Mouse (Mus musculus): ENCODE results near the gene Slc44a4. TPM values are rescaled to one million over a fixed set of nuclear protein-coding genes. Genes with fewer than 3 reads are reported as not detected.
"Not testable (repeated sequence)": the region's sequence is repeated elsewhere in the genome, so short reads cannot be mapped to it uniquely, and the experiment has no call there.

Gene Slc44a4
- polyA plus RNA-seq, 1 experiment from 2014 or later: 0.68 TPM

DNA sequence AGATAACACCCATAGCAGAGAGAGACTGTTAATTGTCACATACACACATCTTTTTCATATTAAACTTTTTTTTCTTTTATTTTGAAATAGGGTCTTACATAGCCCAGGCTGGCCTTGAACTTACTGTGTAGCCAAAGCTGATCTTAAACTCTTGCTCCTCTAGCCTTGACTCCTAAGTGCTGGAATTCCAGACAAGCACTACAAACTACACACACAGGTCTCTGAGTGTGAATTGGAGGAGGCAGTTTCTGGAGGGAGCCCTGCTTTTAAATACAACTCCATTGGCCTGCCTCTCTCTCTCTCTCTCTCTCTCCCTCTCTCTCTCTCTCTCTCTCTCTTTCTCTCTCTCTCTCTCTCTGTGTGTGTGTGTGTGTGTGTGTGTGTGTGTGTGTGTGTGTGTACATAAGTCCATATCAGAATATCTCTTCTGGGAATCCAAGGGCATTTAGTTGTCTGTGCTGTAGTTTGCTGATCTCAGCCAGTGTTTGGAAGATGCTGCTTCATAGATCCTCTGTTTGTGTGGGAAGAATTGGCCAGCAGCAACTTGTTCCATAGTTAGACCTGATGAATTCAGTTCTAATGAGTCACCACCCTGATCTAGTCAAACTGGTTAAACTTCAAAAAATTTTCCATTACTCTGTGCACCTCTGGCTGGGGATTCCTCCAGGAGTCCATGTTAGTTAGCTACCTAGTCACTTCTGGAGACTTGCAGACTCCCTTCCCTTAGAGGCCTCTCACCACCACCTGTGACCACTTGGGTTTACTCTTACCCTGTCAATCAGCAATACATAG lies 46.6 kb downstream of the Slc44a4 start:
- H3K27ac ChIP-seq (ENCODE audit: low read length): 0 out of 2 replicates have a peak overlapping the region, but pooled peaks have one; percentile 9
- H3K4me2 ChIP-seq (ENCODE audit: low read depth, low read length): no peak overlapping the region
- no peaks in the 10 kb centered on the region for H3K9me3 ChIP-seq (replicated peaks; ENCODE audit: control insufficient read depth, low read length)
- no peak overlapping the region for H3K9ac ChIP-seq (ENCODE audit: low read length)
- no peaks in the 10 kb centered on the region; the same call in 1 of the 2 replicates for H3K27me3 ChIP-seq (ENCODE audit: control insufficient read depth, insufficient read depth, low read length)
- peaks cover 6% of the 10 kb centered on the region for H3K4me1 ChIP-seq (ENCODE audit: control insufficient read depth, insufficient read depth, low read length)
- no peak for ATAC-seq (replicated peaks; ENCODE audit: extremely low read depth, insufficient read depth, low FRiP score)
- no peak overlapping the region for H3K4me3 ChIP-seq (ENCODE audit: low read length)
- no peaks in the 10 kb centered on the region for H3K36me3 ChIP-seq (ENCODE audit: control insufficient read depth, insufficient read depth)

DNA sequence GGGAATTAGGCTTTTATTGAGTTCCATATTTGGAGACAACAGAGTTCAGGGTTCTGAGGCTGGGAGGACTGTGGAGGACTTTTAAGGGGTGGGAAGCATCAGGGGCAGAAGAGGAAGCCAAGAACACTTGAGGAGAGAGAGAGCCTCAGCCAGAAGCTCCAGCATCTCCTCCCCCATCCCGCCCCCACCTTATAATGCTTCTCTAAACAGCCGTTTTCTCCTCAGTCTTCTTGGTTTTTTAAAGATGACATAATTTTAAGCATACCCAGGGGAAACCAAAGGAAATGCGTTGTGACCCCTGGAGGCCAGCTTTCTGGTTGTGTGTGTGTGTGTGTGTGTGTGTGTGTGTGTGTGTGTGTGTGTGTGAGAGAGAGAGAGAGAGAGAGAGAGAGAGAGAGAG lies 47.9 kb downstream of the Slc44a4 start:
- 6% methylated on average over 3 of the region's 3 CpGs for WGBS
- no peak overlapping the region for H3K9ac ChIP-seq (ENCODE audit: low read length)
- peak overlapping the region; percentile 7; the same call in 1 of the 2 replicates for H3K27ac ChIP-seq (ENCODE audit: low read length)

DNA sequence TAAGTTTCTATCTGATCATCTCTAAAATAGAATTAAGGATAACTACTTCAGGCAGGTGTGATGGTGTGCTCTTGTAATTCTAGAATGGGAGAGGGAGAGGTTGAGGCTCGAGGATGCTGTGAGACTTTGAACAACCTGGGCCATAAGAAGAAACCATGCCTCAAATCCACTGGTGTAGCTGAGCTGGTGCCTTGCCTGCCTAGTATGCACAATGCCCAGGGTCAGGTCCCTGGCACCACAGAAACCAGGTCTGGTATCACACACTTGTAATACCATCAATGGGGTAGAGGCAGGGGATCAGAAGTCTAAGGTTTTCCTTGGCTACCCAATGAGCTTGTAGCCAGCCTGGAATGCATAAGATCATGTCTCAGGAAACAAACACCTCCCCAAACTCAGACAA lies 48.6 kb downstream of the Slc44a4 start:
- 50% methylated on average over 1 of the region's 1 CpGs for WGBS
- no peak for ATAC-seq (replicated peaks; ENCODE audit: extremely low read depth, insufficient read depth, low FRiP score)
- no peak overlapping the region for H3K27ac ChIP-seq (ENCODE audit: low read length)
- H3K36me3 ChIP-seq (ENCODE audit: control insufficient read depth, insufficient read depth): no peaks in the 10 kb centered on the region
- H3K27me3 ChIP-seq (ENCODE audit: control insufficient read depth, insufficient read depth, low read length): no peaks in the 10 kb centered on the region; the same call in 1 of the 2 replicates
- H3K4me2 ChIP-seq (ENCODE audit: low read depth, low read length): no peak overlapping the region
- peaks cover 6% of the 10 kb centered on the region for H3K4me1 ChIP-seq (ENCODE audit: control insufficient read depth, insufficient read depth, low read length)
- H3K9me3 ChIP-seq (replicated peaks; ENCODE audit: control insufficient read depth, low read length): no peaks in the 10 kb centered on the region
- no peak overlapping the region for H3K9ac ChIP-seq (ENCODE audit: low read length)
- no peak overlapping the region for H3K4me3 ChIP-seq (ENCODE audit: low read length)

More for the DNA sequence above, 47.9 kb downstream of the Slc44a4 start:
- Histone ChIP-seq H3K4me3 (ENCODE audit: low read length) (no peak overlapping the region), H3K4me2 (ENCODE audit: low read depth, low read length) (no peak overlapping the region), H3K36me3 (ENCODE audit: control insufficient read depth, insufficient read depth) (no peaks in the 10 kb centered on the region), H3K4me1 (ENCODE audit: control insufficient read depth, insufficient read depth, low read length) (peaks cover 6% of the 10 kb centered on the region), H3K9me3 (replicated peaks; ENCODE audit: control insufficient read depth, low read length) (no peaks in the 10 kb centered on the region), H3K27me3 (ENCODE audit: control insufficient read depth, insufficient read depth, low read length) (no peaks in the 10 kb centered on the region; the same call in 1 of the 2 replicates)
- ATAC-seq (replicated peaks; ENCODE audit: extremely low read depth, insufficient read depth, low FRiP score): no peak

- H3K36me3 ChIP-seq (ENCODE audit: control insufficient read depth, insufficient read depth): no peaks in the 10 kb centered on the region
- WGBS: 41% methylated on average over 1 of the region's 1 CpGs
- no peak for ATAC-seq (replicated peaks; ENCODE audit: extremely low read depth, insufficient read depth, low FRiP score)
- H3K27me3 ChIP-seq (ENCODE audit: control insufficient read depth, insufficient read depth, low read length): peaks cover 13% of the 10 kb centered on the region
- H3K4me2 ChIP-seq (ENCODE audit: low read depth, low read length): no peak overlapping the region
- H3K9me3 ChIP-seq (replicated peaks; ENCODE audit: control insufficient read depth, low read length): no peaks in the 10 kb centered on the region
- H3K27ac ChIP-seq (ENCODE audit: low read length): no peak overlapping the region
- H3K4me1 ChIP-seq (ENCODE audit: control insufficient read depth, insufficient read depth, low read length): peaks cover 6% of the 10 kb centered on the region
- H3K9ac ChIP-seq (ENCODE audit: low read length): peak overlapping the region; percentile 30; the same call in 1 of the 2 replicates
- H3K4me3 ChIP-seq (ENCODE audit: low read length): no peak overlapping the region
Observed at GRCm38 (mm10) chr17:34964640-34965049, 50.4 kb downstream of the Slc44a4 start.

DNA sequence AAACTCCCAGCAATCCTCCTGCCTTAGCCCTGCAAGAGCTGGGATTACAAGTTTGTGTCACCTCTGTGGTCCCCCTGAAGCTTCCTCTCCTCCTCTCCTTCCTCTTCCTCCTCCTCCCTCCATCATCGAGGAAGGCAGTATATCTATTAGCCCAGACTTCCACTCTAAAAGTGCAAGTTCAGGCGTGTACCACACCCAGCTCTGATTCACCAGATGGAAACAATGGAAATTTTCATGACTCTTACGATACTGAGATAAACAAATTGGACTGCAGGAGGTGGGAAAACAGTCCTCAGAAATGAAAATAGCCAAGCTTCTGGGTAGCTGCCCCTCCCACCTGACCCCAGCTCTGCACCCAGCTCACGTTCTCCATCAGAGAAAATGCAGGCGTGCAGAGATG lies 51.4 kb downstream of the Slc44a4 start:
- Histone ChIP-seq H3K4me2 (ENCODE audit: low read depth, low read length) (no peak overlapping the region), H3K9me3 (replicated peaks; ENCODE audit: control insufficient read depth, low read length) (no peaks in the 10 kb centered on the region), H3K4me3 (ENCODE audit: low read length) (no peak overlapping the region), H3K4me1 (ENCODE audit: control insufficient read depth, insufficient read depth, low read length) (no peaks in the 10 kb centered on the region; the same call in 1 of the 2 replicates), H3K27me3 (ENCODE audit: control insufficient read depth, insufficient read depth, low read length) (peaks cover 15% of the 10 kb centered on the region), H3K9ac (ENCODE audit: low read length) (0 out of 2 replicates have a peak overlapping the region, but pooled peaks have one; percentile 5), H3K27ac (ENCODE audit: low read length) (no peak overlapping the region; the same call in 1 of the 2 replicates), H3K36me3 (ENCODE audit: control insufficient read depth, insufficient read depth) (no peaks in the 10 kb centered on the region)
- no peak for ATAC-seq (replicated peaks; ENCODE audit: extremely low read depth, insufficient read depth, low FRiP score)
- 48% methylated on average over 5 of the region's 5 CpGs for WGBS

DNA sequence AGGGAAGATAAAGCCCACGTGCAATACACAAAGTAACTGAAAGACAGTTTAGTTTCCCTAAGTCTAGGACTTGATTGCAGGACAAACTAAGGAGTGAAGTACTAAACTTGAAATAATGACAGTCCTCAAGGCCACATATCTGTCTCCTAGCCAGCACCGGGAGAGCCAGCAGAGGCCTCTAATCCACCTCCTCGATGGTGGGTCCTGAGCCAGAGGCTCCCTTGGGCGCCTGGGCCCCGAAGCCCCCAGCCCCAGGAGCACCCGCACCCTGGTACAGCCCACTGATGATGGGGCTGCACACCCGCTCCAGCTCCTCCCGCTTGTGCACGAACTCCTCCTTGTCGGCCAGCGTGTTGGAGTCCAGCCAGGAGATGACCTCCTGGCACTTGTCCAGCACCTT lies 55.6 kb downstream of the Slc44a4 start, which contains the start of gene Gm20481:
Gene Gm20481 (plus strand): TSS at position 91 of the 400 bp plus-strand sequence.
- not testable (repeated sequence) for H3K4me1 ChIP-seq (ENCODE audit: control insufficient read depth, insufficient read depth, low read length); H3K36me3 ChIP-seq (ENCODE audit: control insufficient read depth, insufficient read depth); H3K27ac ChIP-seq (ENCODE audit: low read length); H3K4me3 ChIP-seq (ENCODE audit: low read length); ATAC-seq (replicated peaks; ENCODE audit: extremely low read depth, insufficient read depth, low FRiP score); H3K4me2 ChIP-seq (ENCODE audit: low read depth, low read length); H3K9me3 ChIP-seq (replicated peaks; ENCODE audit: control insufficient read depth, low read length); H3K9ac ChIP-seq (ENCODE audit: low read length)
- peaks cover 15% of the 10 kb centered on the region for H3K27me3 ChIP-seq (ENCODE audit: control insufficient read depth, insufficient read depth, low read length)
- WGBS: 51% methylated on average over 6 of the region's 11 CpGs

DNA sequence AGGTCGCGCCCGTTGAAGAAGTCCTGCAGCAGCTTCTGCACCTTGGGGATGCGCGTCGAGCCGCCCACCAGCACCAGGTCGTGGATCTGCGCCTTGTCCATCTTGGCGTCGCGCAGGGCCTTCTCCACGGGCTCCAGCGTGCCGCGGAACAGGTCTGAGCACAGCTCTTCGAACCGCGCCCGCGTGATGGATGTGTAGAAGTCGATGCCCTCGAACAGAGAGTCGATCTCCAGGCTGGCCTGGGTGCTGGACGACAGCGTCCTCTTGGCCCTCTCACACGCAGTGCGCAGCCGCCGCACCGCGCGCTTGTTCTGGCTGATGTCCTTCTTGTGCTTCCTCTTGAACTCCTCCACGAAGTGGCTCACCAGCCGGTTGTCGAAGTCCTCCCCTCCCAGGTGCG lies 56.6 kb downstream of the Slc44a4 start:
- not testable (repeated sequence) for H3K4me1 ChIP-seq (ENCODE audit: control insufficient read depth, insufficient read depth, low read length); H3K4me2 ChIP-seq (ENCODE audit: low read depth, low read length); H3K4me3 ChIP-seq (ENCODE audit: low read length); ATAC-seq (replicated peaks; ENCODE audit: extremely low read depth, insufficient read depth, low FRiP score); H3K9me3 ChIP-seq (replicated peaks; ENCODE audit: control insufficient read depth, low read length); H3K9ac ChIP-seq (ENCODE audit: low read length); H3K36me3 ChIP-seq (ENCODE audit: control insufficient read depth, insufficient read depth); H3K27ac ChIP-seq (ENCODE audit: low read length)
- peaks cover 15% of the 10 kb centered on the region for H3K27me3 ChIP-seq (ENCODE audit: control insufficient read depth, insufficient read depth, low read length)
- WGBS: 42% methylated on average over 19 of the region's 37 CpGs

GRCm38 (mm10) chr17:34971694-34972068 lies 57.4 kb downstream of the Slc44a4 start:
- H3K27ac ChIP-seq (ENCODE audit: low read length); H3K9ac ChIP-seq (ENCODE audit: low read length); H3K4me1 ChIP-seq (ENCODE audit: control insufficient read depth, insufficient read depth, low read length); H3K9me3 ChIP-seq (replicated peaks; ENCODE audit: control insufficient read depth, low read length); H3K36me3 ChIP-seq (ENCODE audit: control insufficient read depth, insufficient read depth): not testable (repeated sequence)
- H3K27me3 ChIP-seq (ENCODE audit: control insufficient read depth, insufficient read depth, low read length): peaks cover 15% of the 10 kb centered on the region
- 2% methylated on average over 12 of the region's 43 CpGs for WGBS
- peak overlapping the region; percentile 53 for H3K4me3 ChIP-seq (ENCODE audit: low read length)
- ATAC-seq (replicated peaks; ENCODE audit: extremely low read depth, insufficient read depth, low FRiP score): peak; percentile 10; the same call in 1 of the 2 replicates
- H3K4me2 ChIP-seq (ENCODE audit: low read depth, low read length): peak overlapping the region; percentile 63

DNA sequence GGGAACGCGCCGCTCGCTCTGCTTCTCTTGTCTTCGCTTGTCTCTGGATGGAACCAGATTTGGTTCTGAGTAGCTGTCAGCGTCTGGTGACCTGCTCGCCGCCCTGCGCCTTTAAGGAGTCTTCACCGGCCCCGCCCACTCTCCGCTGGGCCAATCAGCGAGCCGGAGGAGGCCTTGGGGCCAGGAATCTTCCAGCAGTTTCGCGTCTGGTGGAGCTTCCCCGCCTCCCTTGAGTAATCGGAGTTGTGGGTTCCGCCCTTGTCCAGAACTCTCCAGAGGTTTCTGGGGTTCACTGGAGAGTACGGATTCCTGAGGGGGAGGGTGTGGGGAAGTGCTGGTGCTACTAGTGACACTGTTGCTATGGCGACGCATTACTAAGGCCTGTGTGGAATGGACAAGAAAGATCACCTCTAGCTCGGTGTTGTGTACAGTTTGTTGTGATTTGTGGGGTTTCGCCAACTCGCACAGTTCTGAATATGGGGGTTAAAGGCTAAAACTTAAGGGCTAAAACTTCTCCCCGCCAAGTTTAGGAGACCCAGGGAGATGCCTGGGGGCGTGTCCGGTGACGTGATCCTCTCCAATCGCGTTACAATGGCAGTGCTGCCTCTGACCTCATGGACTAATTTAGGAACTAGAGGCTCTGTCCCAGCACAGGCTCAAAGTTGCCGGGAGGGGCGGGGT lies 57.9 kb downstream of the Slc44a4 start, which contains the start of the genes Hspa1a and Hspa1l:
Gene Hspa1a (minus strand): TSS at position 88 of the 681 bp plus-strand sequence.
Gene Hspa1l (plus strand): TSS at position 635 of the 681 bp plus-strand sequence.
- Histone ChIP-seq H3K27ac (ENCODE audit: low read length) (peak within 1 kb of the TSS; percentile 71), H3K9ac (ENCODE audit: low read length) (peak within 1 kb of the TSS; percentile 61), H3K4me2 (ENCODE audit: low read depth, low read length) (peak within 1 kb of the TSS; percentile 63), H3K27me3 (ENCODE audit: control insufficient read depth, insufficient read depth, low read length) (peaks cover 15% of the 10 kb centered on the region), H3K4me3 (ENCODE audit: low read length) (peak within 1 kb of the TSS; percentile 53)
- H3K9me3 ChIP-seq (replicated peaks; ENCODE audit: control insufficient read depth, low read length); H3K4me1 ChIP-seq (ENCODE audit: control insufficient read depth, insufficient read depth, low read length); H3K36me3 ChIP-seq (ENCODE audit: control insufficient read depth, insufficient read depth): not testable (repeated sequence)
- peak; percentile 93 for ATAC-seq (replicated peaks; ENCODE audit: extremely low read depth, insufficient read depth, low FRiP score)
- WGBS: under 1% methylated on average over 29 of the region's 33 CpGs

All from heart, embryonic 16.5 days (tissue).